ENCODE assay signal across 7 mouse cellular contexts in genomic region chr7:16452587-16453073, GRCm38 (mm10). TPM values are rescaled to one million over a fixed set of nuclear protein-coding genes. Genes with fewer than 3 reads are reported as not detected.
DNase-seq lines count a peak whose midpoint lies in the region; ATAC-seq lines count a peak whose summit lies in the region.

Gene Tmem160, plus strand, starts transcription at chr7:16452779.

- H3K27me3 ChIP-seq in intestine, embryonic 16.5 days (replicated peaks; ENCODE audit: control insufficient read depth, insufficient read depth, low read length), result no peaks in the 10 kb centered on the region
- H3K27me3 ChIP-seq in midbrain, embryonic 11.5 days (ENCODE audit: control insufficient read depth, insufficient read depth, low read length), result no peaks in the 10 kb centered on the region

- WGBS in intestine, embryonic 16.5 days, result under 1% methylated on average over 30 of the region's 30 CpGs
- WGBS in midbrain, embryonic 11.5 days, result 1% methylated on average over 30 of the region's 30 CpGs

- H3K9me3 ChIP-seq in intestine, embryonic 16.5 days (ENCODE audit: control insufficient read depth, low read length), result no peaks in the 10 kb centered on the region
- H3K9me3 ChIP-seq in midbrain, embryonic 11.5 days (ENCODE audit: control insufficient read depth, low read length), result no peaks in the 10 kb centered on the region

- peak within 1 kb of the TSS; percentile 84 for H3K9ac ChIP-seq in intestine, embryonic 16.5 days (ENCODE audit: low read depth, low read length)
- H3K9ac ChIP-seq in midbrain, embryonic 11.5 days (ENCODE audit: low read length), result peak within 1 kb of the TSS; percentile 76

- peak within 1 kb of the TSS; percentile 86 for H3K4me2 ChIP-seq in intestine, embryonic 16.5 days (ENCODE audit: low read depth, low read length)
- peak within 1 kb of the TSS; percentile 93 for H3K4me2 ChIP-seq in midbrain, embryonic 11.5 days

- intact Hi-C loops in left cerebral cortex, postnatal 36 days (cut with DNase I), result loop anchor here (10.0 kb wide), 1 partner anchor 158 kb away; no protein-coding TSS in a partner anchor

- DNase-seq in adrenal gland, postnatal 10 days, result peak; percentile 92
- peak; percentile 86 for DNase-seq in embryo, embryonic 9.5 days (ENCODE audit: extremely low spot score)
- peak; percentile 65 to 87 for DNase-seq in gastrocnemius, postnatal 4 days (ENCODE audit: low spot score in 2 of 2)
- DNase-seq in left cerebral cortex, postnatal 36 days (ENCODE audit: low spot score in 2 of 2), result peak; percentile 87 to 88
- DNase-seq in midbrain, embryonic 11.5 days (ENCODE audit: low spot score, missing footprints), result peak; percentile 96
- DNase-seq in spleen, adult 12 weeks (ENCODE audit: low spot score), result peak; percentile 69

- peaks cover 9% of the 10 kb centered on the region for H3K4me1 ChIP-seq in intestine, embryonic 16.5 days (ENCODE audit: control insufficient read depth, insufficient read depth, low read length)
- no peaks in the 10 kb centered on the region for H3K4me1 ChIP-seq in midbrain, embryonic 11.5 days (ENCODE audit: control insufficient read depth, insufficient read depth, low read length)

- peak within 1 kb of the TSS; percentile 57; the same call in 1 of the 2 replicates for H3K27ac ChIP-seq in intestine, embryonic 16.5 days (ENCODE audit: low read length)
- no peak within 1 kb of the TSS for H3K27ac ChIP-seq in midbrain, embryonic 11.5 days (ENCODE audit: low read depth, low read length)

- ATAC-seq in intestine, embryonic 16.5 days, result peak; percentile 100
- peak; percentile 96 for ATAC-seq in midbrain, embryonic 11.5 days (ENCODE audit: low FRiP score)

- H3K4me3 ChIP-seq in intestine, embryonic 16.5 days (ENCODE audit: low read length), result peak within 1 kb of the TSS; percentile 84
- H3K4me3 ChIP-seq in midbrain, embryonic 11.5 days (ENCODE audit: low read depth, low read length), result peak within 1 kb of the TSS; percentile 76

- 0 out of 2 replicates have a peak, but pooled peaks cover 3% of the 10 kb centered on the region for H3K36me3 ChIP-seq in intestine, embryonic 16.5 days (ENCODE audit: control insufficient read depth, insufficient read depth, low read length)
- H3K36me3 ChIP-seq in midbrain, embryonic 11.5 days (ENCODE audit: control insufficient read depth, insufficient read depth, low read length), result no peaks in the 10 kb centered on the region

RNA-seq across cellular contexts. Expression of gene Tmem160, which starts in this region (rescaled TPM):
- total RNA-seq in adrenal gland, postnatal 10 days (2021), result 10 to 100 TPM; 43.9 to 46.8 TPM
- total RNA-seq in gastrocnemius, postnatal 4 days (2021), result 10 to 100 TPM; 21.1 to 27.2 TPM
- 52.4 and 62.8 TPM in 2 replicates for polyA plus RNA-seq in intestine, embryonic 16.5 days (2015; fragmentation: Nextera tagmentation; extraction: Ambion mirVana)
- 10 to 100 TPM; 62.3 to 85.7 TPM for total RNA-seq in left cerebral cortex, postnatal 36 days (2021)
- polyA plus RNA-seq in midbrain, embryonic 11.5 days (2014; fragmentation: Nextera tagmentation; extraction: Ambion mirVana), result 40.0 and 49.2 TPM in 2 replicates
